Mouse (Mus musculus): ENCODE measurements around the gene Fbxl17. TPM values are rescaled to one million over a fixed set of nuclear protein-coding genes. Genes with fewer than 3 reads are reported as not detected.

Gene Fbxl17
- polyA plus RNA-seq, 1 experiment from 2014 or later = 26.5 TPM

GRCm38 (mm10) chr17:63287413-63287812, 212.4 kb downstream of the Fbxl17 start:
- H3K9ac ChIP-seq = no peak overlapping the region
- ATAC-seq (replicated peaks) = no peak
- H3K4me1 ChIP-seq = peaks cover 14% of the 10 kb centered on the region; the same call in 1 of the 2 replicates
- H3K4me2 ChIP-seq = no peak overlapping the region
- WGBS = 51% methylated on average over 2 of the region's 2 CpGs
- H3K27ac ChIP-seq = no peak overlapping the region
- H3K4me3 ChIP-seq = no peak overlapping the region
- no peaks in the 10 kb centered on the region for H3K9me3 ChIP-seq
- no peaks in the 10 kb centered on the region for H3K36me3 ChIP-seq (replicated peaks)
- H3K27me3 ChIP-seq (replicated peaks) = no peaks in the 10 kb centered on the region

DNA sequence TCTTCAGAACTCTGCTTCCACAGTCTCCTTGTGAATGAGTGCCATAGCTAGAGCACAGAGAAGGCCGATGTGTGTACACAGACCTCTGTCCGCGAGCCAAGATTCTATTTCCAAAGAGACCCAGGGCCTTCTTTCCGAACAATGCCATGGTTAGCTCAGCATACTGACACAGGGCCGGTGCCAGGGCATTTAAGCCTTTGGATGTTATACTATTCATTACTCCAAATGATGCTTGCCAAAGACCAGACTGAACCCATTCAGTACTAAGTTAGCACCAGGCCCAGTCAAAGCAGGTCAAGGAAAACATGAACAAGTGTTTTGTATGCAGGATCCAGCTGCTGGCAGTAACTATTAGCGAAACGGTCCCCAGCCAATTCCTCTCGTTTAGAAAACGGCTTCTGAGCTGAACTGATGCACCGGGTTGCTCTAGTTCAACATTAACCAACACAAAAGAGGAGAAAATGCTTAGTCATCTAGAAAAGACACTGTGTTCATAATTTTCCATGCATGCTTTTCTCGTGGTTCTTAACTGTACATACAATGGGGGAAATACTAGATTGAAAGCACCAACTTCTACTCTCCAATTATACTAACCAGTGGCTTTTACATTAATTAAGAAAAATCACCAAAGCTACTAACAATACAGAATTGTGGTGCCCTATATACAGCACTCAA, 214.4 kb downstream of the Fbxl17 start:
- Histone ChIP-seq H3K4me3 (no peak overlapping the region), H3K36me3 (replicated peaks) (no peaks in the 10 kb centered on the region), H3K9ac (no peak overlapping the region), H3K4me2 (no peak overlapping the region), H3K4me1 (peaks cover 14% of the 10 kb centered on the region; the same call in 1 of the 2 replicates), H3K27ac (no peak overlapping the region), H3K27me3 (replicated peaks) (no peaks in the 10 kb centered on the region), H3K9me3 (no peaks in the 10 kb centered on the region)
- WGBS = 41% methylated on average over 11 of the region's 11 CpGs
- ATAC-seq (replicated peaks) = peak; percentile 82

DNA sequence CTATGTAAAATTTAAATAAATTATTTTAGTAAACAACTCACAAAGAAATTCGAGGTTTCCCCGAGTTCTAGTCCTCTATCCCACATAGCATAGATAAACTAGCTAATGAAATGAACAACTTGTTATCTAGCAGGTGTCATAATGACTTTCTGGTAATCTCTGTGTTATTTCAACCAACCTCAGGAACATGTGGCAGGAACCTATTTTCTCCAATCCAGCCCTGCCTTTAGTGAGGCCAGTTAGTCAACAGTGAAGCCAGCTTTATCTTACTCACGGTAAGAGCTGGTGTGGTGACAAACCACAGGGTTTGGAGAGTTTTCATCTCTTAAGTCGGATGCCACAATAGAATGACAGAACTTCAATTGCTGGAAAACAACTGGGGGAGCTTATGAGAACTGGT, 215.7 kb downstream of the Fbxl17 start:
- Histone ChIP-seq H3K4me2 (no peak overlapping the region), H3K36me3 (replicated peaks) (no peaks in the 10 kb centered on the region), H3K27me3 (replicated peaks) (no peaks in the 10 kb centered on the region), H3K4me1 (peaks cover 14% of the 10 kb centered on the region; the same call in 1 of the 2 replicates), H3K4me3 (no peak overlapping the region), H3K9ac (no peak overlapping the region), H3K27ac (no peak overlapping the region), H3K9me3 (no peaks in the 10 kb centered on the region)
- 81% methylated on average over 4 of the region's 4 CpGs for WGBS
- no peak for ATAC-seq (replicated peaks)

GRCm38 (mm10) chr17:63282004-63282403, 217.8 kb downstream of the Fbxl17 start:
- ATAC-seq (replicated peaks) = no peak
- Histone ChIP-seq H3K4me1 (peaks cover 14% of the 10 kb centered on the region; the same call in 1 of the 2 replicates), H3K9me3 (no peaks in the 10 kb centered on the region), H3K27me3 (replicated peaks) (no peaks in the 10 kb centered on the region), H3K27ac (no peak overlapping the region), H3K36me3 (replicated peaks) (no peaks in the 10 kb centered on the region), H3K4me2 (no peak overlapping the region), H3K4me3 (no peak overlapping the region), H3K9ac (no peak overlapping the region)
- WGBS = 80% methylated on average over 5 of the region's 5 CpGs

- Histone ChIP-seq H3K27ac (no peak overlapping the region), H3K36me3 (replicated peaks) (no peaks in the 10 kb centered on the region), H3K9me3 (no peaks in the 10 kb centered on the region), H3K27me3 (replicated peaks) (no peaks in the 10 kb centered on the region), H3K4me1 (peaks cover 18% of the 10 kb centered on the region; the same call in 1 of the 2 replicates), H3K4me2 (no peak overlapping the region), H3K9ac (no peak overlapping the region), H3K4me3 (no peak overlapping the region)
- no peak for ATAC-seq (replicated peaks)
- 81% methylated on average over 2 of the region's 2 CpGs for WGBS
These were observed 218.8 kb downstream of the Fbxl17 start for GRCm38 (mm10) chr17:63280990-63281389.

DNA sequence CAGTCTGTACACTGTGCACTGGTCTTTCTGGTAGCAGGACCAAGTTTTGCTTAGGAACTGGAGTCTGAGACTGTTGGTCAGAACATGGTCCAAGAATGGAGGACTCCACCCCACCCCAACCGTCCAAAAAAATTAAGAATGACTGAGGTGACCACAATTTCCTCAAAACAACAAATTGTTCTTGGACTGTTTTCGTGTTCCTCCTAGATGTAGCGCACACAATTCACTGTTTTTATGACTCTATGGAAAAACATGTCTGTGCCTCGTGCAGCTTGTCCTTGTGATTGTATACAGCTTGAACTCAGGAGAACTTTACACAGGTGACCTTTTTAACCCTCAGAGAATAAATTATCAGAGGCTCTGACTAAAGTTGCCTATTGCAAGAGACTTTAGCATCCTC, 220.7 kb downstream of the Fbxl17 start:
- Histone ChIP-seq H3K36me3 (replicated peaks) (no peaks in the 10 kb centered on the region), H3K27ac (no peak overlapping the region), H3K9me3 (no peaks in the 10 kb centered on the region), H3K9ac (no peak overlapping the region), H3K4me2 (no peak overlapping the region), H3K4me1 (0 out of 2 replicates have a peak, but pooled peaks cover 5% of the 10 kb centered on the region), H3K4me3 (no peak overlapping the region), H3K27me3 (replicated peaks) (no peaks in the 10 kb centered on the region)
- WGBS = 82% methylated on average over 4 of the region's 4 CpGs
- ATAC-seq (replicated peaks) = no peak

- no peak overlapping the region for H3K4me2 ChIP-seq
- H3K4me1 ChIP-seq = peaks cover 5% of the 10 kb centered on the region; the same call in 1 of the 2 replicates
- no peak overlapping the region for H3K27ac ChIP-seq
- ATAC-seq (replicated peaks) = no peak
- no peak overlapping the region for H3K4me3 ChIP-seq
- no peak overlapping the region for H3K9ac ChIP-seq
- 87% methylated on average over 2 of the region's 2 CpGs for WGBS
- H3K27me3 ChIP-seq (replicated peaks) = no peaks in the 10 kb centered on the region
- H3K9me3 ChIP-seq = no peaks in the 10 kb centered on the region
- H3K36me3 ChIP-seq (replicated peaks) = no peaks in the 10 kb centered on the region
These were observed 226.5 kb downstream of the Fbxl17 start for GRCm38 (mm10) chr17:63273353-63273752.

DNA sequence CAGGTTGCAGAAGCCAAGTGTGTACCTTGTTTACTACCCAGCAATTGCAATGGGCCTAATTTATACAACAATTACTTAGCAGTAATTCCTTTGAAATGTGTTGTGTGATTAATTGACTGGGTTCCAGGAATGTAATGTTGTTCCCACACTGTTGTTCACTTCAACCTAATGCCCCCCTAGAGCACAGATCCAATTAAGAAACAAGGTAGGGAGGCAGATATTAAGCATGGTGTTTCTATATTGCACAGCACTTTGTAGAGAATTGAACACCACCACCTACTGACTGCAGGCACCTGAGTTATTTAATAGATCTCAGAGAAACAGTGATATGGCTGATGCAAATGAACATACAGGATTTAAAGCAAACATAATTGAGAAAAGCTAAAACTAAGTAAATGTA, 226.9 kb downstream of the Fbxl17 start:
- ATAC-seq (replicated peaks) = no peak

DNA sequence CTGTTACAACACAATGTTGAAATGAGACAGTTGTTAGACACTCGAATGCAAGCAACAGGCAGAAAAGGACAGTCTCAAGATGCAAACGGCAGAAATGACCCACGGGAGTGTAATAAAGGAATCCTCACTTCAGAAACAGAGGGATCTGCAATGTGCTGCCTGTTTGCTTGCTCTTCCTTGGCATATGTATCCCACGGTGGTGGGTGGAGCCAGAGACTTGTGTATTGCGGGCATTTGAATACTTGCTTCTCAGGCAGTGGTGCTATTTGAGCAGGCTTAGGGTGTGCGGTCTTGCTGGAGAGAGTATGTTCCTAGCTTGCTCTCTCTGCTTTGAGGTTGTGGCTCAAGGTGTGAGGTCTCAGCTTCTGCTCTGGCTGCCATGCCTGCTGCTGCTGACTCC, 228.8 kb downstream of the Fbxl17 start:
- H3K9me3 ChIP-seq = no peaks in the 10 kb centered on the region
- no peaks in the 10 kb centered on the region for H3K27me3 ChIP-seq (replicated peaks)
- H3K9ac ChIP-seq = no peak overlapping the region
- no peak overlapping the region for H3K4me2 ChIP-seq
- no peaks in the 10 kb centered on the region for H3K36me3 ChIP-seq (replicated peaks)
- ATAC-seq (replicated peaks) = no peak
- H3K27ac ChIP-seq = no peak overlapping the region
- H3K4me3 ChIP-seq = no peak overlapping the region
- WGBS = 73% methylated on average over 6 of the region's 6 CpGs
- no peaks in the 10 kb centered on the region; the same call in 1 of the 2 replicates for H3K4me1 ChIP-seq

More for the DNA sequence above, 226.9 kb downstream of the Fbxl17 start:
- H3K27ac ChIP-seq = no peak overlapping the region
- no peak overlapping the region for H3K9ac ChIP-seq
- H3K9me3 ChIP-seq = no peaks in the 10 kb centered on the region
- no peak overlapping the region for H3K4me3 ChIP-seq
- no peaks in the 10 kb centered on the region for H3K27me3 ChIP-seq (replicated peaks)
- peaks cover 5% of the 10 kb centered on the region; the same call in 1 of the 2 replicates for H3K4me1 ChIP-seq
- no peak overlapping the region for H3K4me2 ChIP-seq
- H3K36me3 ChIP-seq (replicated peaks) = no peaks in the 10 kb centered on the region

GRCm38 (mm10) chr17:63270513-63270912, 229.3 kb downstream of the Fbxl17 start:
- Histone ChIP-seq H3K4me2 (no peak overlapping the region), H3K9ac (no peak overlapping the region), H3K27ac (no peak overlapping the region), H3K9me3 (no peaks in the 10 kb centered on the region), H3K27me3 (replicated peaks) (no peaks in the 10 kb centered on the region), H3K36me3 (replicated peaks) (no peaks in the 10 kb centered on the region), H3K4me3 (no peak overlapping the region), H3K4me1 (no peaks in the 10 kb centered on the region; the same call in 1 of the 2 replicates)
- WGBS = 86% methylated on average over 5 of the region's 5 CpGs
- no peak for ATAC-seq (replicated peaks)

GRCm38 (mm10) chr17:63262674-63263073, 237.1 kb downstream of the Fbxl17 start:
- Histone ChIP-seq H3K36me3 (replicated peaks) (no peaks in the 10 kb centered on the region), H3K27me3 (replicated peaks) (no peaks in the 10 kb centered on the region), H3K4me3 (no peak overlapping the region), H3K9ac (no peak overlapping the region), H3K4me2 (no peak overlapping the region), H3K27ac (no peak overlapping the region), H3K9me3 (no peaks in the 10 kb centered on the region), H3K4me1 (no peaks in the 10 kb centered on the region)
- ATAC-seq (replicated peaks) = no peak
- 95% methylated on average over 5 of the region's 5 CpGs for WGBS

GRCm38 (mm10) chr17:63261508-63262141, 238.2 kb downstream of the Fbxl17 start:
- 91% methylated on average over 10 of the region's 10 CpGs for WGBS
- no peaks in the 10 kb centered on the region for H3K9me3 ChIP-seq
- no peaks in the 10 kb centered on the region for H3K36me3 ChIP-seq (replicated peaks)
- no peak overlapping the region for H3K4me3 ChIP-seq
- ATAC-seq (replicated peaks) = no peak
- H3K4me1 ChIP-seq = no peaks in the 10 kb centered on the region
- no peaks in the 10 kb centered on the region for H3K27me3 ChIP-seq (replicated peaks)
- no peak overlapping the region for H3K27ac ChIP-seq
- no peak overlapping the region for H3K9ac ChIP-seq
- H3K4me2 ChIP-seq = no peak overlapping the region

GRCm38 (mm10) chr17:63259091-63259490, 240.7 kb downstream of the Fbxl17 start:
- Histone ChIP-seq H3K27me3 (replicated peaks) (no peaks in the 10 kb centered on the region), H3K9me3 (no peaks in the 10 kb centered on the region), H3K4me3 (no peak overlapping the region), H3K27ac (no peak overlapping the region), H3K4me2 (no peak overlapping the region), H3K4me1 (no peaks in the 10 kb centered on the region), H3K9ac (no peak overlapping the region), H3K36me3 (replicated peaks) (no peaks in the 10 kb centered on the region)
- ATAC-seq (replicated peaks) = no peak
- 82% methylated on average over 3 of the region's 3 CpGs for WGBS
